Mouse (Mus musculus) erythroblast, adult 5-6 weeks (primary cell): ENCODE data around the gene Gal3st1. TPM values are rescaled to one million over a fixed set of nuclear protein-coding genes. Genes with fewer than 3 reads are reported as not detected.

Experiments
- ATAC-seq: replicated peaks from 2 replicates; pipeline ENCODE4 v1.8.0; 2016; ENCODE audit warnings: moderate number of reproducible peaks, mild to moderate bottlenecking, moderate TSS enrichment, inconsistent platforms; ENCODE audit not compliant: poor library complexity, low FRiP score, severe bottlenecking
- total RNA-seq, 2 experiments: library from RNA; stranded (forward) in 1 of 2; stranded (reverse) in 1 of 2; fragments of 150-400 nt in 1 of 2; fragments of 200-764, 138-1000 nt in 1 of 2; gene quantifications; 2 replicates each; pipeline versions ENCODE4 v1.2.3 to v1.2.4; 2015 to 2017; ENCODE audit warnings: low replicate concordance in 2 of 2

Gene Gal3st1
- total RNA-seq, 2 experiments from 2014 or later = not detected

DNA sequence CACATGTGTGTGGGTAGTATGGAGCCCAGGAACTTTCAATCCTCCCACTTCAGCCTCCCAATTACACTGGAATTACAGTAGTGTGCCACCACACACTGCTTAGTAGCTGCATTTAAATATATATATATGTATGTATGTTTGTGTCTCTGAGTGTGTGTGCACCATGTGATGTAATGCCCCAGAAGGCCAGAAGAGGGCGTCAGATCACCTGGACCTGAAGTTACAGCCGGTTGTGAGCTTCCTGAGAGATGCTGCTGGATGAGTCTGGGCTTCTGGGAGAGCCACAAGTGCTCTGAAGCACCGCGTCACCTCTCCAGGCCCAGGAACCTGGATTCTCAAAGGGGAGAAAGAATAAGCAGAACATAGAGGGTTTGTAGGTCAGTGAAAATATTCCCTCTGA, 45.9 kb downstream of the Gal3st1 start:
- ATAC-seq = no peak

- no peak for ATAC-seq
Observed at GRCm38 (mm10) chr11:4031126-4031941, 47.9 kb downstream of the Gal3st1 start, which contains the start of gene Sec14l4. Gene Sec14l4 (plus strand): TSS chr11:4031462.

DNA sequence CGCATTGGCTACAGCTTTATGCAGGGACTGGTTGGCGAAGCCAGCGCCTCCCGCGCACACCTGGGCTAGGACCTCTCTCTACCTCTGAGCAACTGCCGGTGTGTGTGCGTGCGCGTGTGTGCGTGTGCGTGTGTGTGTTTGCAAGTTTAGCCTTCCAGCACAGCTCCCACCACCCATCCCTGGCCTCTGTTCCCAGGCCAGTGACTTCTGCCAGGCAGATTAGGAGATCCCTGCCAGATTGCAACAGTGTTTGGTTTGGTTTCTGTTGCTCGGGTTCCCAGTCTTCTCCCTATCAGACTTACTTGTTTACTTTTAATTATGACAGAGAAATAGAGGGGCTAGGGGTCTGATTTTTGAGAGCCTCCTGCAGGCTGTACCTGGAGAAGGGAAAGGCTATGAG, 48.5 kb downstream of the Gal3st1 start:
- ATAC-seq = no peak

DNA sequence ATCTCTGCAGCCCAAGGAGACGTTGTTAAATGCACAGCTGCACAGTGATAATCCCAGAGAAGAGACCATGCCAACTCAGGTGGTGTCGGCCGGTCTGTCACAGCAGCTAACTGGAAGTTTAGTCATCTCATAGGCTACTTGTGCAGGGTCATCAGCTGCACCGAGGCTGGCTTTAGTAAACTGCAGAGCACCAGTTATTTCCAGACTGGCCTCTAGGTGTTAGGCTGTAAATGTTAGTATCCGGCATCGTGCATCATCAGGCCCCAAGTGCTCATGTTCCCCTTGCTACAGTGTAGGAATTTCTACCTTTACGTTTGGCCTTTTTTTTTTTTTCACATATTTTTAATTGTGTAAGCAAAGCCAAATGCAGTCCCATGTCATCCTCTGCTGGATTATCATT, 50.0 kb downstream of the Gal3st1 start:
- ATAC-seq = no peak

DNA sequence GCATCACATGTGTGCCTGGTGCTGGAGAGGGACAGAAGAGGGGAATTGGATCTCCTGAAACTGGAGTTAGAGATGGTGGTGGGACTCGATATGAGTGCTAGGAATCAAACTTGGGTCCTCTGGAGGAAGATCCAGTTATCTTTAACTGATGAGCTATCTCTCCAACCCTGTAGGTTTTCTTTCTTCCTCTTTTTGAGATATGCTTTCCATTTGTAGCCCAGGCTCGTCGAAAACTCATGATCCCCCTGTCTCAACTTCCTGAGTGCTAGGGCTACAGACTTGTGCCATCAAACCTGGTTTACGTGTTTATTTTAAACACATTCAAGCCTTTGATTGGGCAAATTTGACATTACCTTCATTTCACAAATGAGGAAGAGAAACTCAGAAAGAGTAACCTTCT, 50.7 kb downstream of the Gal3st1 start:
- ATAC-seq = no peak

- no peak for ATAC-seq
Observed at GRCm38 (mm10) chr11:4035116-4035892, 51.9 kb downstream of the Gal3st1 start.

DNA sequence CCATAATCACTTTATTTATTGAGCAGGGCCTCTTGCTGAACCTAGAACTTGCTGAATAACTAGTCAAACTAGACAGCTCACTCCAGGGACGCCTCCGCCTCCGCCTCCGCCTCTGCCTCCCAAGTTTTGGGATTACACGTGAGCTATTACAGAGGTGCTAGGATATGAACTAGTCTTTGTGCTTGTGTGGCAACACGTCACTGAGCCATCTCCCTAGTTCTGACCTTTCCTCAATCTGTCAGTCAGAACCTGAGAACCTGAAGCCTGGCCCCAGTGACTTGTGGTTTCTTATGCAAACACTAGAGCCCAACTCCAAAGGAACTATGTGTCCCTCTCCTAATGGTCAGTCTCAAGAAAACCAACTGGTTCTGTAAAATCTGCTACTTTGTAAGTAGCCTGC, 52.5 kb downstream of the Gal3st1 start:
- no peak for ATAC-seq

- ATAC-seq = no peak
Observed at GRCm38 (mm10) chr11:4036365-4037084, 53.1 kb downstream of the Gal3st1 start.

- ATAC-seq = no peak
Observed at GRCm38 (mm10) chr11:4039951-4040350, 56.5 kb downstream of the Gal3st1 start.

DNA sequence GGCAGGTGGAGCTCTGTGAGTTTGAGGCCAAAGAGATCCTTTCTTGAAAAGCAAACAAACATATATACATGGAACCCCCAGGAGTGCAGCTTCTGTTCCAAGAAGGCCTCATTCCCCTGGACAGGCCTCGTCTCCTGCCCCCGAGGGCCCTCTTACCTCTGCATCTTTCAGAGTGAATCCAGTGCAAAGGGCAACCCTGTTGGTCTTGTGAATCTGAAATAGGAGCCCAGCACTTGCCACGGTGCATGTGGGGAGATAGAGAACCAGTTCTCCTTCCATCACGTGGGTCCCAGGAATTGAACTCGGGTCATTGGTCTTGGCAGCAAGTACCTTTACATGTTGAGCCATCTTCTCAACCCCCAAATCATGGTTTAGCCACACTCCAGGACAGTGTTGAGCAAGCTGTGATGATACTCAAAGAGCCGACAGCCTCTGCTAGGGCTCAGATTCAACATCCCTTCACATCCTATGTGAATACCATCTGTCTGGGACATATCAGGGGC, 57.7 kb downstream of the Gal3st1 start:
- ATAC-seq = no peak

DNA sequence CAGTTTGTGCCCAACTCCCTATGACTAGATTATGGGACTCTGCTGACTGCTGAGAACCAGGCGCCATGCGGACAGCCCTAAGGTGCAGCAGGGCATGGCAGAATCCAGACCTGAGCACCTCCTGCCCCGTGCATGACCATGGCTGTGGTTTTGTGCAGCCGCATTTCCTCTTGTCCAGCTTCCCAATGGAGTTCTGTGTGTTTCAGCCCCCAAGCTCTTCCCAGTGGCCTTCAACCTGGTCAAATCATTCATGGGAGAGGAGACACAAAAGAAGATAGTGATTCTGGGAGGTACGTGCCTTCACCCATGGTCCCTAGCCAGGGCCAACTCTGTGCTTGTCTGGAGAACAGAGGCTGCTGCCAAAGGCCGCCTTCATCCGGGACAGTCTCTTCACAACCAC, 59.6 kb downstream of the Gal3st1 start:
- no peak for ATAC-seq

- no peak for ATAC-seq
Observed at GRCm38 (mm10) chr11:4046526-4046925, 63.1 kb downstream of the Gal3st1 start.

DNA sequence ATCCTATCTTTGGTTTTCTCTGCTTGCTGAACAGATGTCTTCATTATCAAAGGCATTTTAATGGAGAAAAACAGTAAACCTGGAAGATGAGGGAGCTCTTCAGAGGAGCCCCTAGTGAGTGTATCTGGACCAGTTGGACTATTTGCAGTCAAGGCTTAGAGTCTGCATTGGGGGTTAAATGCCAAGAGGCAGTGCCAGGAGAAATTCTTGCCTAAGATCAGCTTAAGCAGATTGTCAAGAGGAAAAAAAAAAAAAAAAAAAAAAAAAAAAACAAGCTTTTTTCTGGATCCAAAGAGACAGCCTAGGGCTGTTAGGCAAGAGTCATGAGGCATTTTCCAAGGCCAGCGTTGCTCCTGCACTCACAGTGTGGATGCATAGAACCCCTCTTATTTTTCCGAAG, 64.3 kb downstream of the Gal3st1 start:
- ATAC-seq = no peak

DNA sequence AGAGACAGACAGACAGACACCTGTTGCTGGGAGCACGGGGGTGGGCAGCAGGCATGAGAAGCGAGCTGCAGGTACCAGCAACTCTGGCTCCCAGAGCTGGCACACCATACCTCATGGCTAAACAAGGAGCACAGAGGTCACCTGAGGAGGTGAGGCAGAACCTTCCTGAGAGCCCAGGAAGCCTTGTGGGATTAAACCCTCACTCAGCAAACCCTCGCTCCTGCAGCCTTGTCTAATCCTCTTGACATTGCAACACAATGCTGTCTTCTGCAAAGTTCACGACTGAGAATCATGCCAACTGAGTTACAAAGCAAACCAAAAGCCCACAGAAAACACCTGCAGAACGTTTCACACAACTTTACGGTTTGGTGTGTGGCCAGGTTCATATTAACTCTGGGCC, 65.0 kb downstream of the Gal3st1 start:
- ATAC-seq = no peak

Other genes with a start within 250 kb of the Gal3st1 start
- gene Osbp2, start 119.7 kb upstream of the Gal3st1 start, total RNA-seq (2015; ENCODE audit: low replicate concordance) = not detected in 2 replicates
- gene Osbp2, start 119.7 kb upstream of the Gal3st1 start, total RNA-seq (2017; ENCODE audit: low replicate concordance) = not detected in 2 replicates
- gene 4921536K21Rik, start 88.5 kb upstream of the Gal3st1 start, total RNA-seq (2015; ENCODE audit: low replicate concordance) = not detected in 2 replicates
- not detected in 2 replicates for gene 4921536K21Rik, start 88.5 kb upstream of the Gal3st1 start, total RNA-seq (2017; ENCODE audit: low replicate concordance)
- not detected in 2 replicates for gene Dusp18, start 88.4 kb upstream of the Gal3st1 start, total RNA-seq (2015; ENCODE audit: low replicate concordance)
- 0.09 TPM in 1 of 2 replicates, not detected in the other for gene Dusp18, start 88.4 kb upstream of the Gal3st1 start, total RNA-seq (2017; ENCODE audit: low replicate concordance)
- 0.38 and 0.63 TPM in 2 replicates for gene Slc35e4, start 69.0 kb upstream of the Gal3st1 start, total RNA-seq (2015; ENCODE audit: low replicate concordance)
- not detected in 2 replicates for gene Slc35e4, start 69.0 kb upstream of the Gal3st1 start, total RNA-seq (2017; ENCODE audit: low replicate concordance)
- 33.4 and 50.3 TPM in 2 replicates for gene Tcn2, start 51.5 kb upstream of the Gal3st1 start, total RNA-seq (2015; ENCODE audit: low replicate concordance)
- gene Tcn2, start 51.5 kb upstream of the Gal3st1 start, total RNA-seq (2017; ENCODE audit: low replicate concordance) = 12.0 and 20.8 TPM in 2 replicates
- 11.3 and 15.0 TPM in 2 replicates for gene Pes1, start 19.7 kb upstream of the Gal3st1 start, total RNA-seq (2015; ENCODE audit: low replicate concordance)
- gene Pes1, start 19.7 kb upstream of the Gal3st1 start, total RNA-seq (2017; ENCODE audit: low replicate concordance) = 19.0 and 20.4 TPM in 2 replicates
- not detected in 2 replicates for gene 4930556J24Rik, start 6.9 kb upstream of the Gal3st1 start, total RNA-seq (2015; ENCODE audit: low replicate concordance)
- not detected in 2 replicates for gene 4930556J24Rik, start 6.9 kb upstream of the Gal3st1 start, total RNA-seq (2017; ENCODE audit: low replicate concordance)
- not detected in 2 replicates for gene Sec14l4, start 47.8 kb downstream of the Gal3st1 start, total RNA-seq (2015; ENCODE audit: low replicate concordance)
- gene Sec14l4, start 47.8 kb downstream of the Gal3st1 start, total RNA-seq (2017; ENCODE audit: low replicate concordance) = not detected in 2 replicates
- not detected in 2 replicates for gene Sec14l3, start 81.2 kb downstream of the Gal3st1 start, total RNA-seq (2015; ENCODE audit: low replicate concordance)
- gene Sec14l3, start 81.2 kb downstream of the Gal3st1 start, total RNA-seq (2017; ENCODE audit: low replicate concordance) = not detected in 2 replicates
- gene Mtfp1, start 111.8 kb downstream of the Gal3st1 start, total RNA-seq (2015; ENCODE audit: low replicate concordance) = 1.9 and 8.2 TPM in 2 replicates
- gene Mtfp1, start 111.8 kb downstream of the Gal3st1 start, total RNA-seq (2017; ENCODE audit: low replicate concordance) = 3.7 and 5.6 TPM in 2 replicates
- gene Sec14l2, start 139.8 kb downstream of the Gal3st1 start, total RNA-seq (2015; ENCODE audit: low replicate concordance) = 1.5 and 7.7 TPM in 2 replicates
- 2.5 and 9.9 TPM in 2 replicates for gene Sec14l2, start 139.8 kb downstream of the Gal3st1 start, total RNA-seq (2017; ENCODE audit: low replicate concordance)
- 1.5 and 2.5 TPM in 2 replicates for gene Rnf215, start 151.6 kb downstream of the Gal3st1 start, total RNA-seq (2015; ENCODE audit: low replicate concordance)
- gene Rnf215, start 151.6 kb downstream of the Gal3st1 start, total RNA-seq (2017; ENCODE audit: low replicate concordance) = 4.7 and 8.6 TPM in 2 replicates
- 0.21 and 0.77 TPM in 2 replicates for gene Ccdc157, start 176.7 kb downstream of the Gal3st1 start, total RNA-seq (2015; ENCODE audit: low replicate concordance)
- gene Ccdc157, start 176.7 kb downstream of the Gal3st1 start, total RNA-seq (2017; ENCODE audit: low replicate concordance) = 1.0 and 1.3 TPM in 2 replicates
- 12.7 and 19.6 TPM in 2 replicates for gene Sf3a1, start 176.7 kb downstream of the Gal3st1 start, total RNA-seq (2015; ENCODE audit: low replicate concordance)
- gene Sf3a1, start 176.7 kb downstream of the Gal3st1 start, total RNA-seq (2017; ENCODE audit: low replicate concordance) = 10.8 and 18.4 TPM in 2 replicates
- 1.7 and 3.5 TPM in 2 replicates for gene Tbc1d10a, start 203.2 kb downstream of the Gal3st1 start, total RNA-seq (2015; ENCODE audit: low replicate concordance)
- 0.42 and 1.4 TPM in 2 replicates for gene Tbc1d10a, start 203.2 kb downstream of the Gal3st1 start, total RNA-seq (2017; ENCODE audit: low replicate concordance)
- not detected in 2 replicates for gene Castor1, start 234.6 kb downstream of the Gal3st1 start, total RNA-seq (2015; ENCODE audit: low replicate concordance)
- not detected in 2 replicates for gene Castor1, start 234.6 kb downstream of the Gal3st1 start, total RNA-seq (2017; ENCODE audit: low replicate concordance)